Mouse (Mus musculus): ENCODE results near the gene Skap2. TPM values are rescaled to one million over a fixed set of nuclear protein-coding genes. Genes with fewer than 3 reads are reported as not detected.

Skap2 gene
- polyA plus RNA-seq, 1 experiment from 2014 or later, result 8.0 TPM

DNA sequence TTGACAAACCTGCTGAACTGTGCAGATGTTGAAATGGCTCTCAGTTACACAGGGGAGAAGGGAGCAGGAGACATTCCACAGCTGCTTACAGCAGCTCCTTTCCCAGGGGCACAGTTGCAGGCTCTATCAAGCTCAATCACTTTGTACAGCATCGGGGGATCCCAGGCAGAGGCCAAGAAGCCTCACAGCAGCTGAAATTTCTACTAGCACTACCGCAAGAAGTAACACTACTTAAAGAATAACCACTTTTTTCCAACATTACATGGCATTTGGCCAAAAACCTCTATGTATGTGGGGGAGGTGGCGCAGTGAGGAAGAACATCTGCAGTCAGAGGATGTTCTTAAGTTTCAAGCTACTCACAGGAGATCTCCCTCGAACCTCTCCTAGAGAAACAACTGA is 106.7 kb downstream of the Skap2 start:
- peak; percentile 13 for DNase-seq (ENCODE audit: low spot score)
- WGBS, result 56% methylated on average over 4 of the region's 4 CpGs
- no peaks in the 10 kb centered on the region for H3K9me3 ChIP-seq
- H3K4me1 ChIP-seq, result peaks cover 13% of the 10 kb centered on the region
- H3K27ac ChIP-seq (replicated peaks), result no peak overlapping the region
- H3K4me3 ChIP-seq, result no peak overlapping the region
- H3K27me3 ChIP-seq (replicated peaks; ENCODE audit: low read depth, poor library complexity, severe bottlenecking), result no peaks in the 10 kb centered on the region
- no peaks in the 10 kb centered on the region for H3K36me3 ChIP-seq (replicated peaks)

- Histone ChIP-seq H3K4me3 (no peak overlapping the region), H3K27me3 (replicated peaks; ENCODE audit: low read depth, poor library complexity, severe bottlenecking) (no peaks in the 10 kb centered on the region), H3K36me3 (replicated peaks) (no peaks in the 10 kb centered on the region), H3K27ac (replicated peaks) (no peak overlapping the region), H3K4me1 (peaks cover 13% of the 10 kb centered on the region), H3K9me3 (no peaks in the 10 kb centered on the region)
- 84% methylated on average over 1 of the region's 1 CpGs for WGBS
- no peak for DNase-seq (ENCODE audit: low spot score)
These were observed 110.8 kb downstream of the Skap2 start for GRCm38 (mm10) chr6:51901544-51901943.

DNA sequence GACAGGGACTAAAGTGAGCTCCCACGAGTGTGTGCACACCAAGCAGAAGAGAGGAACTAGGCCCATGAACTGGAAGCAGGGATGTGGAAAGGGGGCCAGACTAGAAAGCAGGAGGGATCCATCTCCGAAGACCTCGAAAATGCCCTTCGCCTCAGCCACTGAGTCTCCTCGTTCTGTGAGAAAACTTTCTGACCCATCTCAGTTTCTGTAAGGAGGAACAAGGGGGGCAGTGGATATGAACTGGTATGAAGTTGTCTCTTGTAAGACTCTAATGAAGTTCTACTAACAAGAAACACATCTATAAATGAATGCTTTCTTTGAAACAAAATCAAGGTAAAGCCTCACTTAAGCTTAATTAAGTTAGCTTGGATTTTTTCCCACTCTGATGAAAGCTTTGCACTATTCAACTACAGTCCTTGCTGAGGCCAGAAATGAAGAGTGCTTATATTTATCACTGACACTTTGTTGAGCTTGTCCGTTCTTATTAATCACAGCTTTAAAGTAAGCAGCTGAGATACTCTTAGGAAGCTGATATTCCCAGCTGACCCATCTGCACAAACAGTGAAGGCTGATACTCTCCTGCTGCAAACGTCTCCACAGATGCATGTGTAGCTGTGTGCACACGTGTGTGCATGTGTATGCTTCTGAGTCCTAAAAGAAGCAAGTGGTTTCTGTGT is 113.9 kb downstream of the Skap2 start:
- Histone ChIP-seq H3K27me3 (replicated peaks; ENCODE audit: low read depth, poor library complexity, severe bottlenecking) (no peaks in the 10 kb centered on the region), H3K4me3 (no peak overlapping the region), H3K27ac (replicated peaks) (no peak overlapping the region), H3K9me3 (no peaks in the 10 kb centered on the region), H3K4me1 (no peaks in the 10 kb centered on the region), H3K36me3 (replicated peaks) (no peaks in the 10 kb centered on the region)
- no peak for DNase-seq (ENCODE audit: low spot score)
- 71% methylated on average over 8 of the region's 8 CpGs for WGBS

- 82% methylated on average over 3 of the region's 3 CpGs for WGBS
These were observed 116.6 kb downstream of the Skap2 start for GRCm38 (mm10) chr6:51895753-51896152.

GRCm38 (mm10) chr6:51894717-51895116 is 117.6 kb downstream of the Skap2 start:
- no peaks in the 10 kb centered on the region for H3K9me3 ChIP-seq
- H3K36me3 ChIP-seq (replicated peaks), result no peaks in the 10 kb centered on the region
- 88% methylated on average over 3 of the region's 3 CpGs for WGBS
- no peak for DNase-seq (ENCODE audit: low spot score)
- H3K27me3 ChIP-seq (replicated peaks; ENCODE audit: low read depth, poor library complexity, severe bottlenecking), result no peaks in the 10 kb centered on the region
- H3K27ac ChIP-seq (replicated peaks), result no peak overlapping the region
- no peaks in the 10 kb centered on the region for H3K4me1 ChIP-seq
- H3K4me3 ChIP-seq, result no peak overlapping the region

More at GRCm38 (mm10) chr6:51895753-51896152, 116.6 kb downstream of the Skap2 start:
- no peak for DNase-seq (ENCODE audit: low spot score)
- Histone ChIP-seq H3K4me1 (no peaks in the 10 kb centered on the region), H3K27ac (replicated peaks) (no peak overlapping the region), H3K4me3 (no peak overlapping the region), H3K36me3 (replicated peaks) (no peaks in the 10 kb centered on the region), H3K27me3 (replicated peaks; ENCODE audit: low read depth, poor library complexity, severe bottlenecking) (no peaks in the 10 kb centered on the region), H3K9me3 (no peaks in the 10 kb centered on the region)

DNA sequence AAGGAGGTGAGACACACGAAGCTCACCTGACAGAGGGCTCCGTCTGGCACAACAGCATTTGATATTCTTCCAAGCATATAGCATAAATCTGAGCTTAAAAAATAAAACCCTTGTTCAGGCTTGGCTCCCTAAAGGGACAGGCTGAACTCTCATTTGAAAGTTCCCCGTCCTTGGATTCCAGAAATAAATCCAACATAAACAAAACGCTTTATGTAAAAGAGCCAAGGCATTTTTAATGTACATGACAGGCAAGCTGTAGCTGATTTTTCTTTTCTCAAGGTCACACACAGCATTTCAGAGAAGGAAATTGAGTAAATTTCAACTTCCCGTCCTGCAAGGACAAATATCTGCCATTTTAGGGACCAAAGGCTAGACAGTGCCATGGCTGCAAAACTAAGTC is 122.0 kb downstream of the Skap2 start:
- Histone ChIP-seq H3K9me3 (no peaks in the 10 kb centered on the region), H3K4me3 (no peak overlapping the region), H3K4me1 (no peaks in the 10 kb centered on the region), H3K36me3 (replicated peaks) (no peaks in the 10 kb centered on the region), H3K27ac (replicated peaks) (no peak overlapping the region), H3K27me3 (replicated peaks; ENCODE audit: low read depth, poor library complexity, severe bottlenecking) (no peaks in the 10 kb centered on the region)
- DNase-seq (ENCODE audit: low spot score), result no peak
- WGBS, result 84% methylated on average over 5 of the region's 5 CpGs

- no peak overlapping the region for H3K4me3 ChIP-seq
- no peaks in the 10 kb centered on the region for H3K27me3 ChIP-seq (replicated peaks; ENCODE audit: low read depth, poor library complexity, severe bottlenecking)
- no peak overlapping the region for H3K27ac ChIP-seq (replicated peaks)
- no peak for DNase-seq (ENCODE audit: low spot score)
- no peaks in the 10 kb centered on the region for H3K4me1 ChIP-seq
- H3K9me3 ChIP-seq, result no peaks in the 10 kb centered on the region
- H3K36me3 ChIP-seq (replicated peaks), result no peaks in the 10 kb centered on the region
- WGBS, result 84% methylated on average over 4 of the region's 4 CpGs
These were observed 122.5 kb downstream of the Skap2 start for GRCm38 (mm10) chr6:51889824-51890223.

DNA sequence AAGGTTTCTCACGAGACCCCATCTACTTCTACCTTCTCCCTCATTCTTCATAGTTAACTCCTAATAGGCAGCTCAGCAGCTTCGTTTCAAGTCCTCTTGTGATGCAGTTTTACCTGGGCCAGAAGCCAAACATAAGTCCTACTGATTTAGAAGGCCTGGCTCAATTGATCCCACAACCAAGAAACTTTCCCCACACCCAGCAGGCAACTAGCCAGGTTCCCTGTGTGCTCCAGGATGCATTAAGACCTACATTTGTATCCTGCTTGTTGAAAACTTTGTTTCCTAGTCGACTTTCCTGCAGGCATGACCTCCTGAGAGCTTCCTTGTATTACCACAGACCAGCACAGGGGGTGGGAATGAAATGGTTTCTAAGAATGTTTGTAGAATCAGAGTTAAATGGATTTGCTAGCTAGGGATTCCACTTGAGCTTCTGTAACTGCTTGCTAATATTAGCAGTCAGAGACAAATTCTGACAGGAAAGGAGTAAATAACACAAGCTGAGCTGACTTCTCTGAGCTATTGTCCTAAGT is 125.4 kb downstream of the Skap2 start:
- Histone ChIP-seq H3K27me3 (replicated peaks; ENCODE audit: low read depth, poor library complexity, severe bottlenecking) (no peaks in the 10 kb centered on the region), H3K4me3 (no peak overlapping the region), H3K4me1 (no peaks in the 10 kb centered on the region), H3K9me3 (no peaks in the 10 kb centered on the region), H3K27ac (replicated peaks) (no peak overlapping the region), H3K36me3 (replicated peaks) (no peaks in the 10 kb centered on the region)
- DNase-seq (ENCODE audit: low spot score), result no peak
- 62% methylated on average over 3 of the region's 3 CpGs for WGBS

GRCm38 (mm10) chr6:51882880-51883274 is 129.5 kb downstream of the Skap2 start:
- DNase-seq (ENCODE audit: low spot score), result no peak
- H3K4me3 ChIP-seq, result no peak overlapping the region
- H3K4me1 ChIP-seq, result peaks cover 9% of the 10 kb centered on the region
- H3K27ac ChIP-seq (replicated peaks), result no peak overlapping the region
- H3K9me3 ChIP-seq, result no peaks in the 10 kb centered on the region
- H3K36me3 ChIP-seq (replicated peaks), result no peaks in the 10 kb centered on the region
- 88% methylated on average over 5 of the region's 5 CpGs for WGBS
- no peaks in the 10 kb centered on the region; the same call in 1 of the 2 replicates for H3K27me3 ChIP-seq (replicated peaks; ENCODE audit: low read depth, poor library complexity, severe bottlenecking)

DNA sequence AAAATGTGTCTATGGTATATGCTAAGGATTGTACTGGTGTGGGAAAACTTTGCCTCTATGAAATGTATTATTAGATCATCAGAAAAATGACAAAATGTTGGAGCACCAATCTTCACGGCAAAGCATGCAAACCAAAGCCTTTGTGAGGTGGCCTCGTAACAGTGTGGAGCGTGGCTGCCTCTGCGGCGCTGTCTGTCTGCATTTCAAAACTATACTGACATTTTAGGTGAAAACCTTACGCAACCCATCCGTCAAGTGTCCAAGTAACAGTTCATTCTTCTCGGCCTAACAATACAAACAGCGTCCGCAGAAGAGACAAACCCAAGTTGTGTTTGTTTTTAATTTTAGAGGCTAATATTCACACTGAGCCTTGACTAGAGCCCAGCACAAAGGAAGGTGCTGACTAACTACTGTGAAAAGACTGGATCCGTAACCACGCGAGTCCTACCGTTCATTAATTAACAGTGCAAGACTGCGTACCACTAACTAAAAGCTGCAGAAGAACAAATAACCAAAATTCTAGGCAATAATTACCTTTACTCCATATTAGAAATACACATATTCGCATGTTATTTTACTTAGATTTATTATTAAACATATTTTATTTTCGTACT is 130.0 kb downstream of the Skap2 start:
- 89% methylated on average over 17 of the region's 17 CpGs for WGBS
- Histone ChIP-seq H3K27me3 (replicated peaks; ENCODE audit: low read depth, poor library complexity, severe bottlenecking) (no peaks in the 10 kb centered on the region; the same call in 1 of the 2 replicates), H3K9me3 (no peaks in the 10 kb centered on the region), H3K27ac (replicated peaks) (no peak overlapping the region), H3K36me3 (replicated peaks) (no peaks in the 10 kb centered on the region), H3K4me3 (no peak overlapping the region), H3K4me1 (peaks cover 9% of the 10 kb centered on the region)
- no peak for DNase-seq (ENCODE audit: low spot score)

DNA sequence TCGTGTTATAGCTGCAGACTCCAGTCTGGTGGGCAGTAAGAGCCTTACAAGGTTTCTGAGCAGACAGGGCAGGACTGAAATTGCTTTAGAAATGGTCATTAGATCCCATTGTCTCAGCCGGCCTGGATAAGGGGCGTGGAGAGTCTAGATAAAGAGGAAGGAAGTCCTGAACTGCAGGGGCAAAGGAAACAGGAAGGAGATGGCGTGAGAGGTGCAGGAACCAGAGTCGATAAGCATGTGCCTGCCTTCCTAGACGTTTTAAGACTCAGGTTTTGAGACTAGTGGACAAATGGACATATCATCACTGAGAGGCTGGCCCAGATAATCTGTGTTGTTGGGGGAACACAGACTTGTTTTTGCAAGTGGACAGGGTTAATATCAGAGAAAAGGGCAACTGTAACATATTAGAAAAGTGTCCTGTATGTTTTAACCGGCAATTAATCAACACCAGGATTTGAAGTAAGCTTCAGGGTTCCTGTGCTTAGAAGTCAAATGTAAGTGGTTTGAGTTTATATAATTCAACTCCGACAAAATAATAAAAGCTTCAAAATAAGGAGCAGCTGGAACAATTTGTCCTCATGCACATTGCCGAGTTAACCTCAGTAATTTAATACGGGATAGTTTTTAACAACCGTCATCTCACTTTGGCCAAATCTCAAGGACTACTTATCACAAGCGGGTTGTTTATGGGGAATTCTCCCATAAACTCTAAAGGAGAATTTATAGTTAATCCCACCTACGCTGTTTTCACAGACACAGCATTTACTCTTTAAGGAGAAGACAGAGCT is 131.0 kb downstream of the Skap2 start:
- no peak for DNase-seq (ENCODE audit: low spot score)
- Histone ChIP-seq H3K4me1 (peaks cover 9% of the 10 kb centered on the region), H3K4me3 (no peak overlapping the region), H3K36me3 (replicated peaks) (no peaks in the 10 kb centered on the region), H3K27me3 (replicated peaks; ENCODE audit: low read depth, poor library complexity, severe bottlenecking) (peaks cover 5% of the 10 kb centered on the region), H3K27ac (replicated peaks) (peak overlapping the region; percentile 67), H3K9me3 (no peaks in the 10 kb centered on the region)
- WGBS, result 54% methylated on average over 13 of the region's 13 CpGs

GRCm38 (mm10) chr6:51880778-51881177 is 131.6 kb downstream of the Skap2 start:
- Histone ChIP-seq H3K4me3 (no peak overlapping the region), H3K4me1 (peaks cover 13% of the 10 kb centered on the region), H3K27ac (replicated peaks) (peak overlapping the region; percentile 67), H3K36me3 (replicated peaks) (no peaks in the 10 kb centered on the region), H3K27me3 (replicated peaks; ENCODE audit: low read depth, poor library complexity, severe bottlenecking) (peaks cover 5% of the 10 kb centered on the region), H3K9me3 (no peaks in the 10 kb centered on the region)
- 62% methylated on average over 6 of the region's 6 CpGs for WGBS
- no peak for DNase-seq (ENCODE audit: low spot score)
